Mouse (Mus musculus): ENCODE data around the gene Ndufb4. TPM values are rescaled to one million over a fixed set of nuclear protein-coding genes. Genes with fewer than 3 reads are reported as not detected.

Ndufb4 gene
- polyA plus RNA-seq, 1 experiment from 2014 or later = 66.1 TPM

GRCm38 (mm10) chr16:37599326-37599725 lies 54.9 kb downstream of the Ndufb4 start:
- Histone ChIP-seq H3K4me3 (no peak overlapping the region), H3K27me3 (no peaks in the 10 kb centered on the region), H3K9me3 (no peaks in the 10 kb centered on the region), H3K4me1 (no peaks in the 10 kb centered on the region), H3K36me3 (no peaks in the 10 kb centered on the region), H3K27ac (no peak overlapping the region), H3K4me2 (replicated peaks) (no peak overlapping the region), H3K9ac (no peak overlapping the region)
- no peak for ATAC-seq (ENCODE audit: insufficient number of reproducible peaks, insufficient read depth, low FRiP score, low TSS enrichment)
- WGBS = 74% methylated on average over 3 of the region's 3 CpGs

- H3K4me2 ChIP-seq (replicated peaks) = no peak overlapping the region
- H3K27me3 ChIP-seq = no peaks in the 10 kb centered on the region
- H3K36me3 ChIP-seq = no peaks in the 10 kb centered on the region
- no peaks in the 10 kb centered on the region for H3K9me3 ChIP-seq
- H3K9ac ChIP-seq = no peak overlapping the region
- no peak overlapping the region for H3K27ac ChIP-seq
- WGBS = 91% methylated on average over 7 of the region's 7 CpGs
- ATAC-seq (ENCODE audit: insufficient number of reproducible peaks, insufficient read depth, low FRiP score, low TSS enrichment) = no peak
- no peak overlapping the region for H3K4me3 ChIP-seq
- H3K4me1 ChIP-seq = no peaks in the 10 kb centered on the region
Measured at GRCm38 (mm10) chr16:37598463-37598862, 55.8 kb downstream of the Ndufb4 start.

- no peaks in the 10 kb centered on the region for H3K4me1 ChIP-seq
- no peak for ATAC-seq (ENCODE audit: insufficient number of reproducible peaks, insufficient read depth, low FRiP score, low TSS enrichment)
- no peaks in the 10 kb centered on the region for H3K36me3 ChIP-seq
- no peak overlapping the region for H3K4me2 ChIP-seq (replicated peaks)
- WGBS = 73% methylated on average over 5 of the region's 5 CpGs
- H3K9ac ChIP-seq = no peak overlapping the region
- no peaks in the 10 kb centered on the region for H3K9me3 ChIP-seq
- H3K4me3 ChIP-seq = no peak overlapping the region
- no peak overlapping the region for H3K27ac ChIP-seq
- H3K27me3 ChIP-seq = no peaks in the 10 kb centered on the region
Measured at GRCm38 (mm10) chr16:37597412-37597811, 56.8 kb downstream of the Ndufb4 start.

Other genes starting within 250 kb of the Ndufb4 start
- gene Gtf2e1, start 114.7 kb downstream of the Ndufb4 start, polyA plus RNA-seq (2016; fragmentation: Nextera tagmentation; extraction: Ambion mirVana) = 39.0 and 39.7 TPM in 2 replicates
- gene Rabl3, start 114.6 kb downstream of the Ndufb4 start, polyA plus RNA-seq (2016; fragmentation: Nextera tagmentation; extraction: Ambion mirVana) = 30.4 and 33.5 TPM in 2 replicates
- gene Hgd, start 74.3 kb downstream of the Ndufb4 start, polyA plus RNA-seq (2016; fragmentation: Nextera tagmentation; extraction: Ambion mirVana) = 0.22 and 0.25 TPM in 2 replicates
- gene Fstl1, start 122.4 kb upstream of the Ndufb4 start, polyA plus RNA-seq (2016; fragmentation: Nextera tagmentation; extraction: Ambion mirVana) = 512 and 537 TPM in 2 replicates
- gene Gm36028, start 206.7 kb upstream of the Ndufb4 start, polyA plus RNA-seq (2016; fragmentation: Nextera tagmentation; extraction: Ambion mirVana) = 0.24 and 0.28 TPM in 2 replicates
- 62.2 and 65.7 TPM in 2 replicates for gene Lrrc58, start 213.9 kb upstream of the Ndufb4 start, polyA plus RNA-seq (2016; fragmentation: Nextera tagmentation; extraction: Ambion mirVana)

All from embryonic facial prominence, embryonic 12.5 days (tissue).